Mouse (Mus musculus) kidney, postnatal 4 days (tissue): Measurements from ENCODE around the gene Vmn2r84.
"Not testable (repeated sequence)": the region's sequence is repeated elsewhere in the genome, so short reads cannot be mapped to it uniquely, and the experiment has no call there.

ENCODE experiments used
- DNase-seq, 2 experiments: peaks; one replicate each; pipeline ENCODE4 v3.0.0; 2021; ENCODE audit warnings: mixed read lengths in 2 of 2

The Vmn2r84 gene

GRCm38 (mm10) chr10:130394232-130394631 is at the start of gene Vmn2r84:
Gene Vmn2r84, minus strand, starts transcription at chr10:130394332.
- DNase-seq, result no peak

- not testable (repeated sequence) for DNase-seq
Observed at GRCm38 (mm10) chr10:130434185-130434898, 40.2 kb upstream of the Vmn2r84 start.

- not testable (repeated sequence) for DNase-seq
Observed at GRCm38 (mm10) chr10:130429603-130430002, 35.5 kb upstream of the Vmn2r84 start, which contains the start of gene Vmn2r85. Gene Vmn2r85, minus strand, starts transcription at chr10:130429703.

- DNase-seq, result not testable (repeated sequence)
Observed at GRCm38 (mm10) chr10:130422368-130422767, 28.2 kb upstream of the Vmn2r84 start.

GRCm38 (mm10) chr10:130420401-130420800 is 26.3 kb upstream of the Vmn2r84 start:
- no peak for DNase-seq

GRCm38 (mm10) chr10:130419954-130420353 is 25.8 kb upstream of the Vmn2r84 start:
- DNase-seq, result not testable (repeated sequence)

GRCm38 (mm10) chr10:130416352-130416751 is 22.2 kb upstream of the Vmn2r84 start:
- DNase-seq, result not testable (repeated sequence)

GRCm38 (mm10) chr10:130412167-130412698 is 18.1 kb upstream of the Vmn2r84 start:
- DNase-seq, result not testable (repeated sequence)

GRCm38 (mm10) chr10:130375145-130375544 is 19.0 kb downstream of the Vmn2r84 start:
- no peak for DNase-seq

- DNase-seq, result no peak
Observed at GRCm38 (mm10) chr10:130372491-130373173, 21.5 kb downstream of the Vmn2r84 start.

- no peak for DNase-seq
Observed at GRCm38 (mm10) chr10:130371644-130372043, 22.5 kb downstream of the Vmn2r84 start.

- no peak for DNase-seq
Observed at GRCm38 (mm10) chr10:130370005-130370682, 24.0 kb downstream of the Vmn2r84 start.

GRCm38 (mm10) chr10:130368384-130368783 is 25.7 kb downstream of the Vmn2r84 start:
- DNase-seq, result no peak

- DNase-seq, result no peak
Observed at GRCm38 (mm10) chr10:130364766-130365165, 29.4 kb downstream of the Vmn2r84 start.

- no peak for DNase-seq
Observed at GRCm38 (mm10) chr10:130363438-130364164, 30.5 kb downstream of the Vmn2r84 start.

- no peak for DNase-seq
Observed at GRCm38 (mm10) chr10:130344056-130344455, 50.1 kb downstream of the Vmn2r84 start.

- DNase-seq, result not testable (repeated sequence)
Observed at GRCm38 (mm10) chr10:130340050-130340449, 54.1 kb downstream of the Vmn2r84 start.

- DNase-seq, result no peak
Observed at GRCm38 (mm10) chr10:130337581-130337980, 56.6 kb downstream of the Vmn2r84 start.

GRCm38 (mm10) chr10:130336385-130336784 is 57.7 kb downstream of the Vmn2r84 start:
- no peak for DNase-seq

GRCm38 (mm10) chr10:130330711-130331110 is 63.4 kb downstream of the Vmn2r84 start:
- DNase-seq, result no peak
